Mouse (Mus musculus) hindbrain, embryonic 15.5 days (tissue): Measurements from ENCODE around the gene Trpv6. TPM values are rescaled to one million over a fixed set of nuclear protein-coding genes. Genes with fewer than 3 reads are reported as not detected.

ENCODE experiments used
- polyA plus RNA-seq: library from polyadenylated mRNA; unstranded; fragments of >200 nt; fragmentation: Nextera tagmentation; extraction: Ambion mirVana; gene quantifications from 2 replicates; pipeline ENCODE4 v1.2.1, GENCODE M21; 2015

The Trpv6 gene
- polyA plus RNA-seq, 1 experiment from 2014 or later = 0.92 TPM

Other genes with a start within 250 kb of the Trpv6 start
- not detected in 2 replicates for gene Gm5771, start 244.0 kb downstream of the Trpv6 start, polyA plus RNA-seq
- not detected in 2 replicates for gene Gm10334, start 190.3 kb downstream of the Trpv6 start, polyA plus RNA-seq
- gene Prss1, start 177.5 kb downstream of the Trpv6 start, polyA plus RNA-seq = not detected in 2 replicates
- not detected in 2 replicates for gene Prss2, start 114.6 kb downstream of the Trpv6 start, polyA plus RNA-seq
- gene Ephb6, start 30.9 kb downstream of the Trpv6 start, polyA plus RNA-seq = 40.1 and 44.4 TPM in 2 replicates
- not detected in 2 replicates for gene Trpv5, start 44.4 kb upstream of the Trpv6 start, polyA plus RNA-seq
- not detected in 2 replicates for gene Llcfc1, start 48.0 kb upstream of the Trpv6 start, polyA plus RNA-seq
- gene Kel, start 67.9 kb upstream of the Trpv6 start, polyA plus RNA-seq = 0.22 and 0.78 TPM in 2 replicates
- gene Olfr459, start 138.8 kb upstream of the Trpv6 start, polyA plus RNA-seq = not detected in 2 replicates
- not detected in 2 replicates for gene Pip, start 211.1 kb upstream of the Trpv6 start, polyA plus RNA-seq
- not detected in 2 replicates for gene Sval2, start 216.6 kb upstream of the Trpv6 start, polyA plus RNA-seq